Mouse (Mus musculus) limb, embryonic 10.5 days (tissue): ENCODE measurements around the gene Oaf. TPM values are rescaled to one million over a fixed set of nuclear protein-coding genes. Genes with fewer than 3 reads are reported as not detected.

Experiments used
- DNase-seq: peaks from one replicate; pipeline ENCODE4 v3.0.0-alpha.2; 2017; ENCODE audit warnings: low spot score
- H3K27ac ChIP-seq: fragments of 300-500 bp; sonication (generic); 2 replicates; pipeline ENCODE4 v1.5.1; 2016; ENCODE audit warnings: mild to moderate bottlenecking
- H3K27me3 ChIP-seq: fragments of 300-500 bp; sonication (generic); 2 replicates; pipeline ENCODE4 v1.6.1; 2016; ENCODE audit warnings: low read depth, mild to moderate bottlenecking; ENCODE audit not compliant: poor library complexity, severe bottlenecking
- H3K36me3 ChIP-seq: fragments of 300-500 bp; sonication (generic); 2 replicates; pipeline ENCODE4 v1.6.1; 2016; ENCODE audit warnings: mild to moderate bottlenecking, moderate library complexity
- H3K4me1 ChIP-seq: fragments of 300-500 bp; sonication (generic); 2 replicates; pipeline ENCODE4 v1.6.1; 2016
- H3K4me3 ChIP-seq: fragments of 300-500 bp; sonication (generic); 2 replicates; pipeline ENCODE4 v1.5.1; 2016; ENCODE audit warnings: mild to moderate bottlenecking, moderate library complexity
- H3K9me3 ChIP-seq: fragments of 300-500 bp; sonication (generic); replicated peaks from 2 replicates; pipeline ENCODE4 v1.6.1; 2016; ENCODE audit warnings: mild to moderate bottlenecking
- WGBS: fragments of 180-500 bp; shearing (Covaris S2); methylation state at CpG from one replicate; pipeline ENCODE4 v1.1.7; 2016; 5-methylcytosine and 5-hydroxymethylcytosine counted together
- polyA plus RNA-seq: library from polyadenylated mRNA; unstranded; fragments of >200 nt; fragmentation: Nextera tagmentation; extraction: Ambion mirVana; gene quantifications from 2 replicates; pipeline ENCODE4 v1.2.1, GENCODE M21; 2016

The Oaf gene
- 68.6 and 87.4 TPM in 2 replicates for polyA plus RNA-seq

DNA sequence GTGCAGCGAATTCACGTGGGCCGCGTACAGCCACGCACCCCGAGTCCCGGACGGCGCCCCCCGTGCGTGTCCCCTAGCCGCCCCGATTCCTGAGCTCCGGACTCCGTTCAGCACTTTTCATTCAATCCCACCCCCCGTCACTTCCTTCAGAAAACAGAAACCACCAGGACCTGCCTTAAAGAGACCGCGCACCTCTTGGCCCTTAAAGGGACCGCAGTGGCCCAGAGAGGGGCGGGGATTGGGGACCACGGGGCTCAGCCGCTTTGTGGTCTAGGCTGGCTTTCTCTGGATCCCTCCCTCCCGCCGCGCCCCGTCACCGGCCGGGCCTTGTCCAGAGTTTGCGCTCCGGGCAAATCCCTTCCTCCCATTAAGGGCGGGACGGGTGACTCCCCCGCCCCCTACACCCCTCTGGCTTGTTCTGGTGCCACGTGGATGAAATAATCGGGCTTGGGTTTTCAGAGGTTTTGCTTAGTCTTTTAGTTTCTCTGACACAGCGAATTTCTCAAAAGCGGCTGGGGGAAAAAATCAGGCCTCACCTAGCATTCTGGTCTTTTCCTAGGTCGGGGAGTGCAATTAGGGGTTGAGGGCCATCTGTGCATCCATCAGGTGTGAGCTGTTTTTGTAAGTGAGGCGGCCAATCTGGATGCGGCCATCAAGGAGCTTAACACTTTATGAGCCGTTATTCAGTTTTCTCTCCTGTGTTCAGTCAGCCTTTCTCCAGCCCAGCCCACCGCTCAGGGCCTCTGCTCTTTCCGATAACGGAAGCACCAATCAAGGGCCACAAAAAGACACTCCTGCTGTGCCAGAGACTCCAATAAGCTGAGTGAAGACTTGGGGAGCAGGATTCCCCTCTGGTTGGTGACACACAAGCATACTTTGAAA lies at the start of gene Oaf:
Gene Oaf, minus strand, starts transcription at position 200 of the 882 bp plus-strand sequence.
- peaks cover 28% of the 10 kb centered on the region for H3K36me3 ChIP-seq
- H3K4me3 ChIP-seq, result peak within 1 kb of the TSS; percentile 85
- no peaks in the 10 kb centered on the region for H3K9me3 ChIP-seq
- H3K27ac ChIP-seq, result peak within 1 kb of the TSS; percentile 93
- peak; percentile 95 for DNase-seq
- WGBS, result under 1% methylated on average over 44 of the region's 44 CpGs
- no peaks in the 10 kb centered on the region for H3K27me3 ChIP-seq
- H3K4me1 ChIP-seq, result peaks cover 79% of the 10 kb centered on the region

DNA sequence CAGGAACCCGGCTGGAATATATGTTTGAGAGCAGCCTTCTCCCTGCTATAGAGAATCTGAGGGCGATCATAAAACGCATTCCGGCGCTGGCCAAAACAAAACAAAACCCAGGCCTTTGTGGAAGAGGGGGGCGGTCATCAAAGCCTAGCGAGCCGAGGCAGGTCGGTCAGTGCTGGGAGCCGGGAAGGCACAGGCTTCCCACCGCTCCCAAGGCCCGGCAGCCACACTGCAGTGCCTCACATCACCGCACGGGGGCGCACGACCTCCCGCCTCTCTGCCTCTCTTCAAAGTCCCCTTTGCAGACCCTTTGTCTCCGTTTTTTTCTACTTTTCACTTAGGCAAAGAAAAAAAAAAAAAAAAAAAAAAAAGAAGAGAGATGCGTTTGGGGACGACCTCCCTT lies 47.2 kb upstream of the Oaf start:
- Histone ChIP-seq H3K36me3 (no peaks in the 10 kb centered on the region), H3K27me3 (peaks cover 10% of the 10 kb centered on the region; the same call in 1 of the 2 replicates), H3K9me3 (no peaks in the 10 kb centered on the region), H3K4me3 (peak overlapping the region; percentile 40), H3K27ac (peak overlapping the region; percentile 85), H3K4me1 (peaks cover 16% of the 10 kb centered on the region)
- WGBS, result under 1% methylated on average over 20 of the region's 20 CpGs
- DNase-seq, result peak; percentile 96

DNA sequence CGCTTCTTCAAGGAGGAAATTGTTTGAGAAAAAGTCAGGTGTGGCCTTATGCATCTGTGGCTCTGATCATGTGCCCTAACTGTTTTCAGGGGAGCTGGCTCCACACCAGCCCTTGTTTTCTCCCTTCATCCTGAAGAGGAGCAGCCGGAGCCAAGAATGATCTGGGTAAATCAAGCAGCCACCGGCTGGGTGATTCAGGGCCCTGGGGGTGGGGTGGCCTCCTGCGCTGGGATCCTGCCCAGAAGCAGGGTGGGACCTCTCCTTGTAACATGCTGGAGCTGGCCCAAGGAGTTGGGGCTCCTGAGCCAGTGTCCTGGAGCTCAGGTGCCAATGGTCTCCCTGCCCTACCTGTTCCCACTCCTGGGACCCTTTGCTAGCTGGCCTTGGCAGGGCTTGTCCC lies 45.6 kb upstream of the Oaf start:
- Histone ChIP-seq H3K36me3 (no peaks in the 10 kb centered on the region), H3K4me3 (no peak overlapping the region), H3K4me1 (peaks cover 25% of the 10 kb centered on the region), H3K27me3 (peaks cover 10% of the 10 kb centered on the region; the same call in 1 of the 2 replicates), H3K27ac (0 out of 2 replicates have a peak overlapping the region, but pooled peaks have one; percentile 2), H3K9me3 (no peaks in the 10 kb centered on the region)
- DNase-seq, result no peak
- 92% methylated on average over 4 of the region's 4 CpGs for WGBS

DNA sequence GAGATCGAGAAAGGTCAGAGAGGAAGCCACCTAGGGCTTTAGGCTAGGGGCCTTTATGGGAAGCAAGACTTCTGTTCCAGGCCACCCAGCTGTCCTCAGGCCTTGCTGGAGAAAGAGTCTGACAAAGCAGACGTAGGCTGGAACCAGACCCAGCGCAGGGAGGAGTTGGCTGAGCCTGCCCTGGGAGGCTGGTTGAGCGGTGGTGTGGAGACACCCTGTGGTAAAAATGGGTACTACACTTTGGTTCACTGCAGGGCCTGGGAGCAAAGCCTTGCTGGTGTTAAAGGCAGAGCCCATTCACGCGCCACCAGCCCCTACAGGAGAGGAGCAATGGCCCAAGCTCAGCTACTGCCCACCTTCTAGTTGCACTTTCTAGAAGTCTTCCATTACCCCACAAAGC lies 44.6 kb upstream of the Oaf start:
- Histone ChIP-seq H3K36me3 (no peaks in the 10 kb centered on the region), H3K9me3 (no peaks in the 10 kb centered on the region), H3K27me3 (peaks cover 10% of the 10 kb centered on the region; the same call in 1 of the 2 replicates), H3K4me3 (no peak overlapping the region), H3K27ac (peak overlapping the region; percentile 69), H3K4me1 (peaks cover 25% of the 10 kb centered on the region)
- WGBS, result 10% methylated on average over 6 of the region's 6 CpGs
- peak; percentile 92 for DNase-seq

DNA sequence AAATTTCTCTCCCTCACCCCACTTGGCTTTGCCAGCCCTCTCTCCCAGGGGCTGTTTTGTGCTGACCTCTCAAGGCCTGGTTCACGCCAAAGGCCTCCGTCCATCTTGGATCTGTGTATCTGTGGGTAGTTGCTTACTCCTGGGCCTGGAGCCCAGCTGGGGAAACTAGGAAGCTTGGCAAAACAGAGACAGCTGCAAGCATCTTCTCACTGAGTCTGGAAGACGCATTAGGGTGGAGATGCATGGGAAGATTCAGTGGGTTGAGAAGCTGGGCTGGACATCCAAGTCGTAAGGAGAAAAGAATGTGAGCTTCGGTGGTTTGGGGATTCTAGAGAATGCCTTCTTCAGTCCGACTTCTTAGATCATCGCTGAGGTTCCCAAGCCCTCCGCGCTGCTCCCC lies 34.0 kb upstream of the Oaf start:
- no peak for DNase-seq
- H3K27me3 ChIP-seq, result peaks cover 27% of the 10 kb centered on the region

DNA sequence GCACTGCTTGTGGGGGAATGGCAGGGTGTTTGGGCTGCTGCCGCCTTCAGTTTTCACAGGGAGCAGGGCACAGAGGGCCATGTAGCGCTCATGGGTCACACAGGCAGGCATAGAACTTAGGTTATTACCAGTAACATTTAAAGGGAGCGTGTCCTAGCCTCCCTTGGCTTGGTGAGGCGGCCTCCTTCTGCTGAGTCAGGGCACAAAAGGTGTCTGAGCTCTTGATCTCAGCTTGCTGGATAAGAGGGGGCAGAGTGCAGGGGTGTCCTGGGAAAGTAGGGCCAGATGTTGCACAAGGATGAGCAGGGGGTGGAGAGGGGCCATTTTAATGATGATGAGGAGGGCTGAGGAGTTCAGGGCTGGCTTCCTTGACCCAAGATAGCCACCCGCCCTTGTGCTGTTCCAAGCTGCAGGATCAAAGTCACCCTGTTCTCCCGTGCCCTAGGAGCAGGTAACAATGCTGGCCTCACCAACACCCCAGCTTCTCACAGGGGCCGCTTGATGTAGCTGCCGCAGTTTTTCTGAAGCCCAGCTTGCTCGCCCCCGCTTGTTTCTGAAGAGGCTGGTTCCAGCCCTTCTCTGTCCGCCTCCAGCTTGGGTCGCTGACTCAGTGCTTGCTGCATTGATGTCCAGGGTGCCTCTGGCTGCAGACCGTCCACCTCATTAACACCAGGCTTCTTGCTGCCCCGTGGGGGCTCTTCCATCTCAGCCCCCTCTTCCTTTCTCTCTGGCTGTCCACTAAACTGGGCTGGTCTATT lies 32.2 kb upstream of the Oaf start:
- no peak for DNase-seq
- Histone ChIP-seq H3K36me3 (no peaks in the 10 kb centered on the region), H3K27me3 (peaks cover 27% of the 10 kb centered on the region), H3K4me3 (no peak overlapping the region), H3K27ac (peak overlapping the region; percentile 78), H3K4me1 (peaks cover 42% of the 10 kb centered on the region), H3K9me3 (no peaks in the 10 kb centered on the region)
- WGBS, result 33% methylated on average over 14 of the region's 14 CpGs

More for the DNA sequence above, 34.0 kb upstream of the Oaf start:
- Histone ChIP-seq H3K4me3 (no peak overlapping the region), H3K4me1 (peaks cover 41% of the 10 kb centered on the region), H3K36me3 (no peaks in the 10 kb centered on the region), H3K27ac (0 out of 2 replicates have a peak overlapping the region, but pooled peaks have one; percentile 9), H3K9me3 (no peaks in the 10 kb centered on the region)
- WGBS, result 86% methylated on average over 9 of the region's 9 CpGs

DNA sequence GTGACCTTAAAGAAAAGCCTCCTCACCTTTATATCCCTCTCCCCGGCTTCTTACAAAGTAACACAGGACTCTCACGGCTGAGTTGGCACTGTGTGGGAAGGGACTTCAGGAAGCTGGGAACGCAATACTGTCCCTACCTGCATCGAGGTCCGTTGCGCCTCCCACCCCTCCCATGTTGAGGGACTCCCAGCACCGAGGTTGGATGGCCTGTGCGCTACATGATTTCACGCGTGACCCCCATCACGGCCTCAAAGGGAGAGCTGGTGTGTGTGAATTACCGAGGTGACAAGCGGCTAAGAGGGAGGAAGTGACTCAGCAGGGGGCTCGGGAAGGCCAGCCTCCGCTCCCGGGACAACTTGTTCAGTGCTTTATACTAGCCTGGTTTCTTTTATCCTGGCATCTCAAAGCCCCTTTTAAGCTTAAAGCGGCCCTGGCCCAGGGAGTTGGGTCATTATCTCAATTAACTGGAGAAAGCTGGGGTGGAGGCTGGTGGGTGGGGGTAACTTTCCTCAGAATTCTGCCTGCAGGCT lies 31.1 kb upstream of the Oaf start:
- 3% methylated on average over 17 of the region's 17 CpGs for WGBS
- peak overlapping the region; percentile 78 for H3K27ac ChIP-seq
- no peaks in the 10 kb centered on the region for H3K9me3 ChIP-seq
- peak overlapping the region; percentile 36 for H3K4me3 ChIP-seq
- peaks cover 27% of the 10 kb centered on the region for H3K27me3 ChIP-seq
- H3K4me1 ChIP-seq, result peaks cover 44% of the 10 kb centered on the region
- DNase-seq, result peak; percentile 66
- no peaks in the 10 kb centered on the region for H3K36me3 ChIP-seq

DNA sequence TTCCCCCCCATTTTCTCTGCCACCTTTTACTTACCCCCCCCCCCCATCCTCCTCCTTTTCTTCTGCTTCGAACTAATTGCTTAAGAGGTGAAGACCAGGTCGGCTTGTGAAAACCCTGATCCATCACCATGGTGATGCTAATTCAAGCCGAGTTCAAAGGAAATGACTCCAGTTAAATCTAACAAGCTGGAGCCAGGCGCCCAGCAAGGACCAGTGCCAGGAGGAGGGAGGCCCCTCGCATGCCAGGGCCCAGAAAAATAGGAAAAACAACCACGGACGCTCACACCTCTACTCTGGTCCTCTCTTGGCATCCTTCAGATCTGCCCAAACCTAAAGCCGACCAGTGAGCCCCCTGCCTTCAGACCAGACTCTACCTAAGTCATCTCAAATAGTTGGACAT lies 29.5 kb upstream of the Oaf start:
- H3K4me3 ChIP-seq, result peak overlapping the region; percentile 2; the same call in 1 of the 2 replicates
- no peak for DNase-seq
- WGBS, result 3% methylated on average over 8 of the region's 8 CpGs
- H3K9me3 ChIP-seq, result no peaks in the 10 kb centered on the region
- peak overlapping the region; percentile 78 for H3K27ac ChIP-seq
- H3K27me3 ChIP-seq, result peaks cover 27% of the 10 kb centered on the region
- H3K4me1 ChIP-seq, result peaks cover 60% of the 10 kb centered on the region
- H3K36me3 ChIP-seq, result no peaks in the 10 kb centered on the region

DNA sequence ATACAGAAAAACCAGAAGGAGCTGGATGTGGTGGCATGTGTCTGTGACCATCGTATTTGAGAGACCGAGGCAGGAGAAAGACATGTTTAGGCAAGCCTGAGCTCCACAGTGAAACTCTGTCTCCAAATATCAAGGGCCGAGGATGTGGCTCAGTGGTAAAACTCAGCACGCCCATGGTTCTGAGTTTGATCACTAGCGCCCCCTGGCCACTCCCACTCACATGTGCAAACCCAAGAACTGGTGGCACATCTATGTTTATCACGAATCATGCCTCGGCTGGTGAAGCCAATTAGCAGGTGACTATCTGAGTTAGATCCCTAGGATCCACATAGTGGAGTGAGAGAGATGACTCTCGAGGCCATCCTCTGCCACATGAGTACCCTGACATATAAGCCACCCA lies 27.6 kb upstream of the Oaf start:
- 82% methylated on average over 8 of the region's 8 CpGs for WGBS
- peaks cover 72% of the 10 kb centered on the region for H3K4me1 ChIP-seq

DNA sequence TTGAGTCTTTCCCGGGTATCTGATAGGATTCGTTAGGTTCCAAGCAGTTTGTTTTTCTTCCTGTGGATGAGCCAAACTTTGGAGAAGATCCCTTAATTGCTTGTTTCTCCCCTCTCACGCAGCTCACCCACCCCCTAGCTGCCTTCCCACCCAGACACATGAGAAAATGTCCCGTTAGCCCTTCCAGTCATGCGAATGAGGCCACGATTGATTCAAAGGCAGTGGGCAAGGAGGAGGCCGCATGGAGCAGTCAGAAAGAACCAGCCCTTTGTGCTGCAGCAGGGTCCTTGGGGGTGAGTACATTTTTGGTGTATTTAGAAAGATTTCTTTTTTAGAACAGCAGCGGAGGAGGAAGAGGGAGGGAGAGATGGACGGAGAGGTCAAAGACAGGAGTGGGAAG lies 25.5 kb upstream of the Oaf start:
- peaks cover 4% of the 10 kb centered on the region for H3K27me3 ChIP-seq
- peaks cover 71% of the 10 kb centered on the region for H3K4me1 ChIP-seq
- H3K36me3 ChIP-seq, result no peaks in the 10 kb centered on the region
- 60% methylated on average over 9 of the region's 9 CpGs for WGBS
- DNase-seq, result no peak
- no peaks in the 10 kb centered on the region for H3K9me3 ChIP-seq
- peak overlapping the region; percentile 95 for H3K27ac ChIP-seq
- no peak overlapping the region for H3K4me3 ChIP-seq

More for the DNA sequence above, 27.6 kb upstream of the Oaf start:
- no peak overlapping the region for H3K4me3 ChIP-seq
- H3K36me3 ChIP-seq, result no peaks in the 10 kb centered on the region
- no peak for DNase-seq
- H3K27me3 ChIP-seq, result peaks cover 26% of the 10 kb centered on the region
- no peaks in the 10 kb centered on the region for H3K9me3 ChIP-seq
- no peak overlapping the region for H3K27ac ChIP-seq

DNA sequence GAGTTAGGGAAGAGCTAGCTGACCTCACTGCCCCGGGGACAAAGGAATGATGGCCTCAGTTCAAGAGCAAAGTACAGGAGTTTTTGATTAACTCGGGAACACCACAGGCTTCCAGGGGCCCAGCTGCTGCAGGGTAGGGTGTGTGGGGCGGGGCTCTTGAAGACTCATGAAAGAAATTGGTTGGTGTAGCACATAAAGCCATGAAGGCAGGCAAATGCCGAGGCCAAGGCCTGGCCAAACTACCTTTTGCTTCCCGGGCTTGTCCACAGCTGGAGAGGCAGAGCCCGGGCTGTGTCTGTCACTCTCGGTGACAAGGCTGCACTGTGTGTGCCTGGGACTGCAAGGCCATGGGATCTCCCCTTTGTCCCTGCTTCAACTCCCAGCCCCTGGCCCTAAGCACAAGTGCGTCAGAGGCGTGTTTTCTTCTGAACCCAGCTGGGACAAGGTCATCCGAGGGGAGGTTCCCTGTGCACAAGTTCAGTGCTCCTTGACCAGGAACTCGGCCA lies 24.3 kb upstream of the Oaf start:
- WGBS, result 9% methylated on average over 11 of the region's 11 CpGs
- H3K36me3 ChIP-seq, result no peaks in the 10 kb centered on the region
- peaks cover 71% of the 10 kb centered on the region for H3K4me1 ChIP-seq
- peak overlapping the region; percentile 95 for H3K27ac ChIP-seq
- no peaks in the 10 kb centered on the region for H3K27me3 ChIP-seq
- peak; percentile 86 for DNase-seq
- no peaks in the 10 kb centered on the region for H3K9me3 ChIP-seq
- H3K4me3 ChIP-seq, result peak overlapping the region; percentile 32

DNA sequence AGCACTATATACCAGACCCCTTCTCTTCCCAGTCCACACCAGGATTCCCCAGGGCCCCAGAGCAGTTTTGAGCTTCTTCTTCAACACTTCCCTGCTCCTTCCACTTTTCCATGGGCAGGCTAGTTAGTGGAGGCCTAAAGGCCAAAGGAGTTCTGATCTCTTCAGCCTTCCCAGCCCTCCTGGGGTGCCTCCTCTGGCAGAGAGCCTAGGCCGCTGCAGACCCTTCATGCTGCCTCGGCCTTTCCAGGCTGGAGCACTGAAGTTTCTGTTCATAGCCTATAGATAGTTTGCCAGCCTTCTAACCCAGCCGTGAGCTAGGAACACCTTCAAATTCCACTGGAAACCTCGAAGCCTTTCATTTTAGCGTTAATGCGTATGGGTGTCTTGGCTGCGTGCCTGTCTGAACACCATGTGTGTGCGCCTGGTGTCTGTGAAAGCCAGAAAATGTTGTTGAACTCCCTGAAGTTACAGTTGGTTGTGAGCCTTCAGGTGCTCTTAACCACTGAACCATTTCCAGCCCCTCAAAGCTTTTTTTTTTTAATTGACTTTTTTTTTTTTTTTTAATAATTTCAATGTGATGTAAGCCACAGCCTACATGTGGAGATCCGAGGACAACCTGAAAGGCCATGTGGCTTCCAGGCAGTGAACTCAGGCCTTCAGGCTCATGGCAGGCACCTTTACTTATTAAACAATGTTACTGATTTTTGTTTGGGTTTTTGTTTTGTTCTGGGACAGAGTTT lies 23.3 kb upstream of the Oaf start:
- no peak for DNase-seq
- Histone ChIP-seq H3K4me3 (no peak overlapping the region), H3K27ac (peak overlapping the region; percentile 95), H3K27me3 (no peaks in the 10 kb centered on the region), H3K36me3 (no peaks in the 10 kb centered on the region), H3K9me3 (no peaks in the 10 kb centered on the region), H3K4me1 (peaks cover 68% of the 10 kb centered on the region)
- WGBS, result 59% methylated on average over 9 of the region's 9 CpGs
